Mouse (Mus musculus): ENCODE measurements around the gene Smoc1.

The Smoc1 gene

DNA sequence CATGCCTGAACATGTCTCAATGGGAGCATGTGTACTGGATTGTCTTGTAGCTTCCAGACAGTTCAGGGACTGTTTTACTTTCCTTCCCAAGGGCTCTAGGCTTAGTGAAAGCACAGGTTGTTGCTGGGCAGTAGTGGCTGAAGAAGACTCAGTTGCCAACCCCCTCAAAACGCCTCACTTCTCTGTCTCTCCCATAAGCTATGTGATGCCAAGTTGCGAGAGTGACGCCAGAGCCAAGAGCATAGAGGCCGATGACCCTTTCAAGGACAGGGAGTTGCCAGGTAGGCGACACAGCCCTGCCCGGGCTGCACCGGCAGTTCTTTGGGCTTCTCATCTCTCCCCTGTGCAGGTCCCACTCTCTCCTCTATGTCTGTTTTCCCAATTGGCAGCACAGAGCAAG lies 141.4 kb downstream of the Smoc1 start:
- no peak for DNase-seq (ENCODE audit: low read depth)

DNA sequence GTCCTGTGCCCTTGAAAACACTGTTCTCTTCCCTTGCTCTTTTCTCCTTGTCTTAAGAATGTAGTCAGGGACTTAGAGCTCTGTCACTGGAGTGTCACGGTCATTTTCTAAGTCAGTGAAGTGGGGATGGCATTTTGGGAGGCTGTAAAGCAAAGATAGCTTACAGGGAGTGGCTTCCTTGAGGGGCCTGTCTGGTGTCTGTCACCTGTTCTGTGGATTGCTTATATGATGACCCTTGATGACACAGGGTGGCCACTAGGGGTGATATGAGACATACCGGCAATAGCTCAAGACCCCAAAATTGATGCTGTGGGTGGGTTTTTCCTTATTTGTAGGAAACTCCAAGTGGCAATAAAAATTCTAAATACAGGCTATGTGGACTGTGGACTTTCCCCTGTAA lies 141.9 kb downstream of the Smoc1 start:
- DNase-seq (ENCODE audit: low read depth), result no peak

DNA sequence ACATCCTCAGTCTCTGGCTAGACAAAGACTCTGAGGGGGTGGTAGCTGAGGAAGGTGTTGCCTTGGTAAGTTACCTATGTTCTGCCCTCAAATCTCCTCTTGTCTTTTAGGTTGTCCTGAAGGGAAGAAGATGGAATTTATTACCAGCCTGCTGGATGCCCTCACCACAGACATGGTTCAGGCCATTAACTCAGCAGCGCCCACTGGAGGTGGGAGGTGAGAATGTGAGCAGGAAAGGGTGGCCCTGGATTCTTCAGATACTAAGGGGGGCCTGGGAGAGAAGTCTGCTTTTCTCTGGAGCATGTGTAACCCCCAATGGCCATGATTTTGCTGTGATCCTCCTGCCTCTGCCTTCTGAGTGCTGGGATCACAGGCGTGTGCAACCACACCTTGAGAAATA lies 143.5 kb downstream of the Smoc1 start:
- peak; percentile 28 for DNase-seq (ENCODE audit: low read depth)

DNA sequence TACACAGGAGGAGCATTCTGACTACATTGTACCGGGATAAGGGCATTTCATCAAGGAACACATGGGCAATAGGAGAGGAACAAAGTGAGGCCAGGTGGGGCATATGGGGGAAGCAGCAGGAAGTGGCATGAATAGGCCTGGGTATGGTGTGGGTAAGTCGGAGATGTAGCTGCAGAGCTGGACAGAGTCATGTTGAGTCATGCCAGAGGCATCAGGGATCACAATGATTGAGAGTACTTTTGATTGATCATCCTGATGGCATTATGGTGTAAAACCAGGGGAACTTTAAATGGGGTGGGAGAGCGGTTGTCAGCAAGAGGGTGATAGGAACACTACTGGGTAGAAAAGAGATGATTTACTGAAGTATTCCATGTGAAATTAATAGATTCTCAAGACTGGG lies 146.4 kb downstream of the Smoc1 start:
- no peak for DNase-seq (ENCODE audit: low read depth)

DNA sequence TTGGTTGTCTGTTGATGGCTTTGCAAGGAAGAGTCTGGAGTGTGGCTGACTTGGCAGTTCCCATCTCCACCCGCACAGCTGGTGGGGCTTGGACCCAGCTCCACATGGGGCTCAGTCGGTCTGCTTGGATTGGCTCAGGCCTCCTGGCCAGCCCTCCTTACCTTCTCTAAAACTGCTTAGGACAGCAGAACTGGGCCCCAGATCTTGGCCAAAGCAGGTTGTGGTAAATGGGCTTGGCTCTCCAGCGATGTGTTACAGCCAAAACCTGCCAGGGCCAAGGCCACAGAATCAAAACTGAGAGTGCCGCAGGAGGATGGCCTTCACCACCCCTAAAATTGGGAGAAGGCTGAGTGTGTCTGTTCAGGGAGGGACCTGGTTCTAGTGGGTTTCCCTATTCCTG lies 147.3 kb downstream of the Smoc1 start:
- DNase-seq (ENCODE audit: low read depth), result no peak

DNA sequence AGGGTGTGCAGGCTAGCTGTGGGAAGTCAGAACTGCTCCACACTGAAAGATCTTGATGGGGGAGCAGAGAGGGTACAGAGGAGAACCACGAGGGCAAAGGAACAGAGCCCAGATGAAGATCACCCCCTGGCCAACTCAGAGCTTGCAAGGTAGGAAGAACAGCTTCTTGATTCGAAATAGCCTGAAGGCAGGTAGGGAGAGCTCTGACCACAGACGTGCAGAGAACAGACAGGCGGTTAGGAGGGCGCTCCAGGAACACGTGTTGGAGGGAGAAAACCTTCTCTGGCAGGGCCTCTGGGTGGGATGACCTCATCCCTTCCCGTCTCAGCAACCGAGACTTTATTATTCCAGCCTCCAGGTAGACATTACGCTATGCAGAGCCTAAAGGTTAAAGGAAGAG lies 148.6 kb downstream of the Smoc1 start:
- no peak for DNase-seq (ENCODE audit: low read depth)

DNA sequence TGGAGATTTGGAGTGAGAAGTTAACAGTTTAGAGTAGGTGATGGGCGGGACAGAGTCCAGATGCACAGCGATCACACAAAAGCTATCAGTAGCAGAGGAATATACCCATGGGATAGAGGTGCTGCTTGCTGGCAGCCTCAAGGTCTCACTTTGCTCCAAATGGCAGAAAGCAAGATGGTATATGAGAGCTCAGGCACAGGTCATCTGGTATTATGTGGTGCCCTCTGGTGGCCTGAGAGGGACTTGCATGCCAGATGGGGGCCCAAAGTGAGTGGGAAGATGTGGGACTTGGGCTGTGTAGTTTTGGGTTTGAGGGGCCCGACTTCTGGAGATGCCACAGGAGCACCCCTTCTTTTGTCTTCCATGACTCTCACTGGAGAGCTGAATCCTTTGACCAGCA lies 155.5 kb downstream of the Smoc1 start:
- DNase-seq (ENCODE audit: low read depth), result peak; percentile 81

DNA sequence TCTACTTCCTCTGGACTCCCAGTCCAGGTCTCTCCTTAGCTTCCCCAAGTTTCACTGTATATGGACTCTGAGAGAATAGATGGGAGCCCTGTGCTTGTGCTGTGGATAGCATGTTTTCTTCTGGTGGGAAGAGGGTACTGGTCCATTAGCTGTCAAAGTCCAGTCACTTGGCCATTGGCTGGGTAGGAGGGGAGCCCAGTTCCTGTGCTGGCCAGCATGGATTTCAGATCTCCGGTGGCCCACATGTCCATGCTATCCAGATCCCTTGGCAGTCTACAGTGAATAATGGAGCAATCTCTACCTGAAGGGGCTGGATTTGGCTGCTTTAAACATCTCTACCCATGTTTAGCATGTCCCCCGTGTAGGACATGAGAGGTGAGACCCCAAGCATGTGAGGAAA lies 158.4 kb downstream of the Smoc1 start:
- DNase-seq (ENCODE audit: low read depth), result no peak

DNA sequence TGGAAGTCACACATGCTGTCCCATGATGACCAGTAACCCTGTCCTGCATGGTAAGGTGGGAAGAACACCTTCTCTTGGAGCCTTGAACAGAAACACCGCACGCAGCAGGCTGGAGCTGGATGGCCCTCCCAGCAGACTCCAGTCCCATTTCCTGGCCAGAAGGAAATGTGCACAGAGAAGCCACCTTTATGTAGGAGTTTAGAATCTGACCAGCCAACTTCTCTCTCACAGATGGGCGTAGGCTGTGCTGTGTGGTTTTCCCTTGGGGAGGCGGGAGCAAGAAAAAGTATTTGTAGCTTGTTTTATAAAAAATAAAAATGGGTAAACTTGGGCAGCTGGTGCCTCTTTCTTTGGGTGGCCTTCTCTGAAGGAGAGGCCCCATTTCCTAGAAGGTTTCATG lies 159.5 kb downstream of the Smoc1 start:
- DNase-seq (ENCODE audit: low read depth), result no peak

DNA sequence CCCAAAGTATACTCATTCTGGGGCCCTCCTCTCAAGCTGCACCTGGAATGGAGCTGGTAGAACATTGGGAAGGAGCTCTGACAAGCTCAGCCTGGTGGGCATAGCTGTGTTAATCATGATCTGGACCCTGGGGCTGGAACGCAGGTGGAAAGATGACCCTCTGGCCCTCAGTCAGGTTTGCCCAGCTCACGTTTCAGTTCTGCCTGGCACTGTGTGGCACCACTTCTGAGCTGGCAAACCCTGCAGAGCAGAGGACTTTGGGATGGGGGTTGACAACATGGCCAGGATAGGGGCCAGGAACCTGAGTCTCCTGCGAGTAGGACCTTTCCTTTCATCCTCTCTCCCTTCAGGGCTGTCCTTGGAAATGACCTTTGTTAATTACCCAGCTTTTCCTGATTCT lies 160.1 kb downstream of the Smoc1 start:
- DNase-seq (ENCODE audit: low read depth), result no peak

DNA sequence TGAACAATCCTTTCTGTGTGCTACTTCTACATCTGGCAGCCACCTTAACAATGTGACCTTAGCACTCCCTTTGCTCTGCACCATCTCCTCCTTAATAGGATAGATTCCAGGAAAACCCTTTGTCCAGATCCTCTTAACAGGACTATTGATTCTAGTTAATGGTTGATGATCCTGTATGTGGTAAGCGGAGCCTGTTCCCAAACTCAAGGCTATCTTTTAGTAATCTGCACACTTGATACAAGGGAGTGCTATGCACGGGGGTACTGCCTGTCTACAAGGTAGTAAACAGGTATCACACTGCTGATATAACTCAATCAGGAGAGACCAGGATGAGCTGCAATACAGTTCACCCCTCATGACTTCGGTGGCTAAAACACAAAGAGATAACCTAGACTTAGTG lies 161.8 kb downstream of the Smoc1 start:
- no peak for DNase-seq (ENCODE audit: low read depth)

DNA sequence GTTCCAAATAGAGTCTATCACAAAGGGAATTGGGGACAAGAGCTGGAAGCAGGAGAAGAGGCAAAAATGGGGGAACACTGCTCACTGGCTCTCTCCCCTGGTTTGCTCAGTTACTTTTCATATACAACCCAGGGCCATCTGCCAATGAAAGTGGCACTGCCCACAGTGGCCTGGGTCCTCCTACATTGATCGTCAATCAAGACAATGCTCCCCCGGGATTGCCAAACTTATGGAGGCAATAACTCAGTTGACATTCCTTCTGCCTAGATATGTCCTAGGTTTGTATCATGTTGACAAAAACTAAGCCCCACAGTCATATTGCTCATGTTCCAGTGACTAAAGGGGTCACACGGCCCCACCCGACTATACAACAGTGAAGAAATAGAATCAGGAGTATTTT lies 162.4 kb downstream of the Smoc1 start:
- no peak for DNase-seq (ENCODE audit: low read depth)

DNA sequence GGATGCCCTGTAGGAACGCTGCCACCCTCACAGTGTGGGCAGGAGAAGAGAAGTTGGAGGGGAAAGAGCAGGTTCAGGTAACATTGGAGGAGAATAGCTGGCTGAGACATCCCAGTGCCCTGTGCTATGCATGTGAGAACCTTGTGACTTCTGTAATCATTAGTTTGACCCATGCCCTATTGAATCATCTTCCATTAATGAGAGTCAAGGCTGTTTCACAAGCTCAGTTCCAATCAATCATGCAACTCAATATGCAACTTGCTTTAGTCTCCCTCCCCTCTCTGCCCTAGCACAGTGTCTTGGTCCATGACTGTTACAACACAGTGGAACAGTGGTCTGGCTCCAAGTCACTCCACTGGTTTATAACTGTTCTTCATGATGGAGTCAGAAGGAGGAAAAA lies 163.0 kb downstream of the Smoc1 start:
- peak; percentile 16 for DNase-seq (ENCODE audit: low read depth)

DNA sequence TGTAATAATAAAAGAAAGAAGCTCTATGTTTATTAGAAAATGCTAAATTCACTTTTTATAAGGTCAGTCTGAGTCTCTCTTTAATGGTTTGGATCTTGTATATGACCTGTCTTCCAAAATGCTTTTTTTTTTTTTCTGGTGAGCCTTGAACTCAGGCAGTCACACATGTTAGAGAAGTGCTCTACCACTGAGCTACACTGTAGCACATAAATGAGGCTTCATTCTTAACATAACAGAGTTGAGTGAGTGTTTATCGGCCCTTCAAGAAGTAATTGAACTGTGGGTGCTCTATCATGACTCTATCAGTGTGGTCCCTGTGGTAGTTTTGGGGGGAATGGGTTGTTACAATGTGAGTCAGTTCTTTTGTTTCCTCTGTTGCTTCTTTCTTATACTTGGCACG lies 167.4 kb downstream of the Smoc1 start:
- no peak for DNase-seq (ENCODE audit: low read depth)

DNA sequence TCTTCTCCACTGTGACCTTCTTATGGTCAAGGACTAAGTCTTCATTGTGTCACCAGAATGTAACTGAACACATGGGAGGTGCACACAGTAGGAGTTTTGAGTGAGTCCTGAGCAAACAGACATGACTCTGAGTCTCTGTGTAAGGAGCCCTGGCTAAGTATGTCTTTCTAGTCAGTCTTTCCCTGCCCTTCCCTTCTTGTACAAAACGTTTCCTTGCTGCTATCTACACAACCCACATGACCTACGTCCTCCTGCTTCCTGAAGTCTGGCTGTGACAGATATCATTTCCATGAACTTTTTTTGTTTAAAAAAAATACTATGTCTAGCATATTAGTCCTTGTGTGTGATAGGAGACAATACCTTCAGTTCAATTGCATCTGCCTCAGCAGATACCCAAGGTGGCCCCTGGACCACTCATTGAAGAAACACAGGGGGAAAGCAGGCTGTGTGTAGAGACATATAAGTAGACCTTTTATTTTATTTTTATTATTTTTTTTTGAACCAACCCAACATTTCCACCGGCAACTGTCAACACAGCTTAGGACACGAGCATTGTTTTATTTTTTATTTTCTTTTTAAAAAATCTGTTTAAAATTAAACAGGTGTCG lies 171.0 kb downstream of the Smoc1 start:
- DNase-seq (ENCODE audit: low read depth), result no peak

DNA sequence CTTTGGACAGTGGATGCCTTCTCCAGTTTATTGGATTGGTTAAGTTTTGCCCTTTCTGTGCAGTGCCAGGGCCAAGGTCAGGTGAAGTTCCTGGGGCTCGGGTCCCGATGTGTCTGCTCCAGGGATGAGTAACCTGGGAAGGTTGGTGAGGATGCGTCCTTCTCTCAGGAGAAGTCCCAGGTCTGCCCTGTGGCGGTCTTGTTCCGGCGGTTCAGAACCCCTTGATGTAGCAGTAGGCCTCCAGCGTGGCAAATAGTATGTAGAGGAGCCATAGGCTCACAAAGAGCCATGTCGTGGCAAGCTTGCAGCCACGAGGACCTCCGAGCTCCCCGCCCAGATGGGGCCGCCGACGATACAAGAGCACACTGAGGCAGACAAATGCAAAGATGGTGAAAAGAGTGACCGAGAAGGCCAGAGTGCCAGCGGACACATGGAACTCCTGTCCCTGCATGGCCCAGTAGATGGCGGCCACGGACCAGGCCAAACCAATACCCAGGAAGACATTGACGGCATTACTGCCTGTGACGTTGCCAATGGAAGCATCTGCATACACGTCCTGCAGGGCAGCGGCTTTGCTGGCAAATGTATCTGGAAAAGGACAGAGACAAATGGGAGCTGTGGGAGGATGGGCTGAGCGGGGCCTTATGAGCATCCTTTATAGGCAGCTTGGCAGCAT lies 172.8 kb downstream of the Smoc1 start:
- DNase-seq (ENCODE audit: low read depth), result peak; percentile 84

DNA sequence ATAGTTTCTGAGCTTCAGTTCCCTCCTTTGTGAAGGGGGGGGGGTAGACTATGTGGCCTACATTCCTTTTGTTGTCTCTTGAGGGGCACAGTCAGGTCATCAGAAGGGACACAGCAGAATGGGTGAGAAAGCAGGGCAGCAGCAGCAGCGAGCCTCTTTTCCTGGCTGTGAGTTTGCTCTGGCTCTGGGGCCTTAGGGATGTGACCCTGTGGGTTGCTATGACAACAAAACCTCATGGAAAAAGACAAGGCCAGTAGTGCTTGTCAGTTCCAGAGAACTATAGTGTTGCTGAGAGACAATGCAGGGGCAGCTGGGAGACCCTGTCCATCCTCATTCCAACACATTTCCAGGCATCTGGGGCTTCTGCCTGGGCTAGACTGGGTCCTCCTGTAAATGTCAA lies 176.6 kb downstream of the Smoc1 start:
- DNase-seq (ENCODE audit: low read depth), result no peak

DNA sequence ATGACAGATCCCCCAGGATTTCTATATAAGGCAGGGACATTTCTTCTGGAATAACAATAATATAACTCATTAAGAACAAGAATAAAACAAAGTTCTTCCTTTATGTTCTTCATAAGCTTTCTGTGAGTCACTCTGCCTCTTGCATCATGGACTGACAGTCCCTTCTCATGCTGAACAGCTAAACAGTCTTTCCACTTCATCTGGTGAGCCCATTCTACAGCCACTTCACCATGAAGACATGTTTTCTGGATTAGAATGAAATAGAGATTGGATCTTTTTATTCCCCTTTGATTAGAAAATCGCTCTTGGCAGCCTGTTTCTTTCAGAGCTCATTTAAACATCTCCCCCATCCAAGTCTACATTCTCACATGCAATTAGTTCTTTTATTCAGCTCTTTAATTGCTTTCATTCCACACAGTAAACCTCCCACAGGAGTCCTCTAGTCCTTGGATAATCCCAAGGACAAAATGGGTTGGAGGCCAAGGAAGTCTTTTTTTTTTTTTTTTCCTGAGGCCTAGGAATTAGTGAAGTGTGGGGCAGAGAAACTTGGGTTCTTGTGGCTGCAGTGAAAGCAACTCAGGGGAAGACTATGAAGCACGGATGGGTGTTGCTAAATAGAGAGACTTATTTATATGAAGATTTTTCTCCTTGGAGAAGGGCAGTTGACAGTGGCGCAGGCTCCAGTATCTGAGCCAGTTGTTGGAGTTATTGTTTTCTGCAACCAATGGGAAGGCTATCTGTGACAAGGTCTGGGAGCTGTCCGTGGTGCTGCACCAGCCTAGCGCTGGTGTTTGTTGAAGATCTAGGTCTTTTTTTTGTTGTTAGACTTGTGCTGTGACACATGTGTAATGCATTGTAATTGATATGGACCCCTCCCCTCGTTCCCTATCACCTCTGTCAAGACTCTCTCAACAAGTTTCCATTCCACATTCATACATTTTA lies 179.3 kb downstream of the Smoc1 start:
- DNase-seq (ENCODE audit: low read depth), result peak; percentile 83

DNA sequence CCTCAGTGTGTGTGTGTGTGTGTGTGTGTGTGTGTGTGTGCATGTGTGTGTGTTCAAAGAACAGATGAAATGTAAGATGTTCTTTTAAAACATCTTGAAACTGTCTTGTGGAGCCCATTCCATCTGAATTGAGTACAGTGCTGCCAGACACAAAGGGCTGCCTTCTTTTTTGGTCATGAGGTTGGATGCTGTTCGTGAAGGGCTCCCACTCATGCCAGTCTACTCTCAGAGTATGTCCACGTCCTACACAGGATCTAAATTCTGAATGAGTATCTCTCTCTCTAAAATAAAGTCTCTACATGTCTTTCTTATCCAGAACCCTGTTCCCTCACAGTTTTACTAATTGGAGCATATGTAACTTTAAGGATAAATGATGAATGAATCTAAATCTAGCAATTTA lies 182.0 kb downstream of the Smoc1 start:
- DNase-seq (ENCODE audit: low read depth), result no peak

DNA sequence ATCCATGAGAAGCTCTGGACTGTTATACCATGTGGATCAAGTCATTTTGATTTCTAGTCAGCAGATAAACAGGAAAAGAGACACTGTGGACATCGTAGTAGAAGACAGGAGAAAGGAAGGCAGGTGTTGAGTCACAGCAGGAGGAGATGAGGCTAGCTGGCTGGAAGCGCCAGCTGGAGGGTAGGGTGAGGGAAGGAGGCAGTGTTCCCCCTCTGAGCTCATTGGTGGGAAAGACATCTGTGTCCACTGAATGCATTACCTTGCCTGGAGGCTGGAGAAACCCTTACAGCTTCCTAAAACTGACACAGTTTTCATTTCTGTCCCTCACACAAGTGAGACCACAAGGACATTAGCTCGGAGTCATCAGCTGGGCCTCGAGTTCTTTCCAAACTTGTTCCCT lies 192.7 kb downstream of the Smoc1 start:
- DNase-seq (ENCODE audit: low read depth), result no peak

DNA sequence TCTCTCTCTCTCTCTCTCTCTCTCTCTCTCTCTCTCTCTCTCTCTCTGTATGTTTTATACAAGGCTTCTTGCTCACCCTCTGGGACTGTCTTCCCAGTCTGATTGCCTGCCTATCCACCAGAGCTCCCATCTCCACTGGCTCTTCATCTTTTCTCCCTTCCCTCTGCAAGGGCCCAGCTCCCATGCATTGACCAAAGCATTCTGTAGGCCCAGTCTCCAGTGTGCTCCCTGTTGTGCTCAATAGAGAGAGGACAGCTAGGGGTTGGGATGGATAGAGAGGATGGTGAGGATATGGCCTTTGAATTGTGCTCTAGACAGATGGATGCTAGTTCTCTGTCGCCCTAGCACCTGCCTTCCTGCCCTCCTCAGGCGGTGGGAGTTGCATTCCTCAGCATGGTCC lies 196.7 kb downstream of the Smoc1 start:
- no peak for DNase-seq (ENCODE audit: low read depth)

DNA sequence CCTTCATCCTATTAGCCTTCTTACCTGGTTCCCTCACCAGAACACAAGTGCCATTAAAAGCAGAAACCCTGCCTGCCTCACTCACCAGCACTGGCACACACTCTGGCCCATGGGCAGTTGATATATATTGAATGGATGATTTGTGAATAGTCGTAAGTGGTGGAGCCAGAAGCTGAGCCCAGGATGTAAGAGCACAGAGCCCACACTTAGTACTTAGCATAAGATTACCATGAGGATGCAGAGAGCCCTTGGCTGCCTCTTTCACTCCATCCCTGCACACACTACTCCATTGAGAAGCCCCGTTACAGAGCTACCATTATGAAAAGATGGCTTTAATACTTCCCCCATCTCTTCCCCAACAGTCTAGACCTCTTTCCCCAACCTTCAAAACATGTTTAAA lies 198.2 kb downstream of the Smoc1 start:
- no peak for DNase-seq (ENCODE audit: low read depth)

DNA sequence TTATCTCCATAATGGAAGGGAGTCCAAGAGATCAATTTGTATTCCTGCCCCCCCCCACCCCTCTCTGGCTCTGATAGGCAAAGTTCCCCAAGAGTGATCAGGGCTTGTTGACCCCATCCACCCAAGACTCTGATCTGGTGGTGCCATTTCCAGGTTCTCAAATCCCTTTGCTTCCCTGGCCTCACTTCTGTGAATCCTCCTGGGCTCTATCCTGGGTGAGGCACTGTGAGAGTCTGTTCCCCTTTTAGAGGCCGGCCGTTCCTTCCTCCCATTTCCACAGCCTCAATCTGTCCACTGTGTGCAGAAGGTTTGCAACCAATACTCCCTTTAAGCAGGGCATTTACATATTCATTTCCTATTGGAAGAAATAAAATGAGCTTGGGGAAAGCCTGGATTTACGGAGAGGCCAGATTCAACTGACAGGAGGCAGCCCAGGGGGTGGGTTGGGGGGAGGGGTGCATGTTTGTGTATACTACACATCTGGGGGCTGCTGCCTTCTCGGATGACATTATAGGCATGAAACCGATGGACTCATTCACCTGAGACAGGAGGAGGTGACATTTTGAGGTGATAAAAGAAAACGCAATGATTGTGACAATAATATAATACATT lies 199.5 kb downstream of the Smoc1 start:
- DNase-seq (ENCODE audit: low read depth), result no peak

All from NIH3T3 (cell line).